24 mouse cellular contexts compared by ENCODE assay signal in genomic region chr11:107039417-107039816, GRCm38 (mm10). TPM values are rescaled to one million over a fixed set of nuclear protein-coding genes. Genes with fewer than 3 reads are reported as not detected.
DNase-seq lines count a peak whose midpoint lies in the region; TF ChIP-seq lines count a peak whose summit lies in the region.
"Had no signal": no experiment of that assay in that cellular context is flagged by ENCODE, and none has a peak within 500 bp of the region (broad histone marks: within the 10 kb centered on the region; RNA-seq: fewer than 3 reads in every experiment).

No protein-coding gene starts in this region.

- no peak for TF ChIP-seq CTCF in liver, adult 2 months (IDR thresholded peaks at IDR 0.05; ENCODE audit: low read depth, low read length)

- no peak overlapping the region for H3K4me3 ChIP-seq in liver, adult 2 months (ENCODE audit: insufficient read depth, low read depth, low read length)
- H3K4me3 ChIP-seq: embryonic facial prominence, embryonic 13.5 days; embryonic facial prominence, embryonic 15.5 days; erythroblast, embryonic 14.5 days; forebrain, embryonic 10.5 days; forebrain, embryonic 12.5 days had no signal

- intact Hi-C loops in gastrocnemius, postnatal 36 days (cut with DNase I) = no loop called here

- H3K4me1 ChIP-seq in liver, adult 2 months (ENCODE audit: control insufficient read depth, insufficient read depth, low read length) = peaks cover 13% of the 10 kb centered on the region; the same call in 1 of the 2 replicates
- H3K4me1 ChIP-seq: embryonic facial prominence, embryonic 13.5 days; embryonic facial prominence, embryonic 15.5 days; forebrain, embryonic 12.5 days had no signal

- peak overlapping the region; percentile 35 for H3K27ac ChIP-seq in liver, adult 2 months (replicated peaks; ENCODE audit: insufficient read depth, low read depth, low read length)
- H3K27ac ChIP-seq: embryonic facial prominence, embryonic 13.5 days; embryonic facial prominence, embryonic 15.5 days; forebrain, embryonic 10.5 days; forebrain, embryonic 12.5 days had no signal

- DNase-seq in heart, adult 11 months = peak; percentile 10
- DNase-seq in heart, adult 8-10 months (ENCODE audit: low spot score) = no peak
- DNase-seq in liver, adult 2 months (ENCODE audit: extremely low read depth, low read depth, low spot score) = peak; percentile 81
- DNase-seq in liver = no peak
- peak; percentile 71 for DNase-seq in adipocyte (ENCODE audit: low spot score)
- DNase-seq in gastrocnemius, postnatal 36 days = no peak
- DNase-seq: adrenal gland, adult 2 months; adrenal gland, postnatal 10 days; adrenal gland, postnatal 25 days; B cell, adult 2 months; cerebellum, adult 11 months; cerebellum, adult 18-20 months; cerebellum, adult 8-10 months; cerebellum, adult 9-11 months; cerebellum, postnatal 14 days; cerebellum, postnatal 36 days; embryo, embryonic 11 days had no signal

- no peaks in the 10 kb centered on the region for H3K79me2 ChIP-seq in liver, adult 2 months (ENCODE audit: control insufficient read depth, insufficient read depth, low read length)

- TF ChIP-seq POLR2A in liver, adult 2 months (IDR thresholded peaks at IDR 0.05; ENCODE audit: extremely low read depth, insufficient read depth, low read length) = no peak

- no peaks in the 10 kb centered on the region for H3K27me3 ChIP-seq in liver, adult 2 months (ENCODE audit: control insufficient read depth, insufficient read depth, low read length)
- H3K27me3 ChIP-seq: CH12.LX; embryonic facial prominence, embryonic 13.5 days; embryonic facial prominence, embryonic 15.5 days; forebrain, embryonic 12.5 days; Patski had no signal

- no peak overlapping the region for H3K9ac ChIP-seq in liver, adult 2 months (ENCODE audit: low read depth, low read length)
- H3K9ac ChIP-seq: embryonic facial prominence, embryonic 13.5 days; embryonic facial prominence, embryonic 15.5 days; forebrain, embryonic 12.5 days had no signal

- 93% methylated on average over 5 of the region's 5 CpGs for WGBS in liver, adult 2 months

- H3K36me3 ChIP-seq in liver, adult 2 months (ENCODE audit: control insufficient read depth, insufficient read depth, low read length) = peaks cover 16% of the 10 kb centered on the region; the same call in 1 of the 2 replicates

RNA-seq across cellular contexts. Expression of gene 1810010H24Rik, which starts 13.9 kb away (rescaled TPM):
- 1 to 10 TPM; 1.7 to 2.7 (median 2.1) TPM for total RNA-seq in heart, adult 8-10 months (2022)
- 3.0 and 3.5 TPM in 2 replicates for total RNA-seq in liver, adult 2 months (2014; rRNA removed)
- polyA plus RNA-seq in liver, adult 2 months (2012; rRNA removed) = 2.8 and 3.4 TPM in 2 replicates
- total RNA-seq in gastrocnemius, postnatal 36 days (2021) = 1 to 10 TPM in 1 of 2 experiments, under 1 TPM in 1; 0.64 to 1.3 TPM
- polyA plus RNA-seq: erythroblast, embryonic 14.5 days had no signal

RNA-seq across cellular contexts. Expression of gene Kpna2, which starts 40.1 kb away (rescaled TPM):
- total RNA-seq in heart, adult 8-10 months (2022) = 10 to 100 TPM; 53.9 to 86.8 (median 74.8) TPM
- total RNA-seq in liver, adult 2 months (2014; rRNA removed) = 28.0 and 32.2 TPM in 2 replicates
- 17.0 and 20.9 TPM in 2 replicates for polyA plus RNA-seq in liver, adult 2 months (2012; rRNA removed)
- total RNA-seq in gastrocnemius, postnatal 36 days (2021) = 10 to 100 TPM; 14.4 to 16.7 TPM

Comparison
In these comparisons a context has a peak if more than half of its experiments do, and no peak if none do; other contexts are left out.
1. DNase-seq: peak in heart, adult 11 months (single experiment), liver, adult 2 months (single experiment) and adipocyte (single experiment); none in heart, adult 8-10 months (single experiment), liver (single experiment) and gastrocnemius, postnatal 36 days (0 of 2).